Mouse (Mus musculus) thymus, adult 2 months (tissue): ENCODE results near the gene Irf2bp2. TPM values are rescaled to one million over a fixed set of nuclear protein-coding genes. Genes with fewer than 3 reads are reported as not detected.

Experiments used
- DNase-seq: peaks from one replicate; pipeline ENCODE4 v3.0.0; 2021
- H3K27ac ChIP-seq: fragments of 200-500 bp; 2 replicates; pipeline ENCODE4 v1.5.1; 2012; ENCODE audit warnings: low read length, control low read depth; ENCODE audit not compliant: control insufficient read depth, insufficient read depth
- H3K27me3 ChIP-seq: fragments of 200-500 bp; 2 replicates; pipeline ENCODE4 v1.6.1; 2012; ENCODE audit warnings: mild to moderate bottlenecking, low read length, moderate library complexity, mixed read lengths; ENCODE audit not compliant: control insufficient read depth, insufficient read depth
- H3K36me3 ChIP-seq: fragments of 200-500 bp; 2 replicates; pipeline ENCODE4 v1.6.1; 2012; ENCODE audit warnings: mild to moderate bottlenecking, low read length, moderate library complexity; ENCODE audit not compliant: control insufficient read depth, insufficient read depth
- H3K4me1 ChIP-seq: fragments of 200-500 bp; replicated peaks from 2 replicates; pipeline ENCODE4 v1.6.1; 2012; ENCODE audit warnings: low read length; ENCODE audit not compliant: control insufficient read depth, insufficient read depth
- H3K4me3 ChIP-seq: fragments of 200-500 bp; 2 replicates; pipeline ENCODE4 v1.5.1; 2012; ENCODE audit warnings: mild to moderate bottlenecking, low read length, control low read depth, moderate library complexity; ENCODE audit not compliant: control insufficient read depth, insufficient read depth
- CTCF ChIP-seq: fragments of 200-500 bp; IDR thresholded peaks from 2 replicates; pipeline ENCODE4 v1.5.1; 2012; ENCODE audit warnings: mild to moderate bottlenecking, control low read depth, low read length, moderate library complexity, borderline replicate concordance; ENCODE audit not compliant: control insufficient read depth, poor library complexity, insufficient read depth; ENCODE audit errors: extremely low read depth
- POLR2A ChIP-seq: fragments of 200-500 bp; IDR thresholded peaks from 2 replicates; pipeline ENCODE4 v1.6.1; 2012; ENCODE audit warnings: mild to moderate bottlenecking, low read length, control low read depth, moderate library complexity; ENCODE audit not compliant: control insufficient read depth, poor library complexity, insufficient read depth; ENCODE audit errors: extremely low read depth
- WGBS: fragments of 180-500 bp; shearing (Covaris S2); methylation state at CpG from one replicate; pipeline ENCODE4 v1.1.7; 2018; 5-methylcytosine and 5-hydroxymethylcytosine counted together
- polyA plus RNA-seq: library from polyadenylated mRNA; depleted of rRNA; stranded (reverse); fragments of >200 nt; gene quantifications from 2 replicates; pipeline ENCODE4 v1.2.3, GENCODE M21; 2012

Irf2bp2 gene
- polyA plus RNA-seq, 1 experiment, result 71.7 TPM

DNA sequence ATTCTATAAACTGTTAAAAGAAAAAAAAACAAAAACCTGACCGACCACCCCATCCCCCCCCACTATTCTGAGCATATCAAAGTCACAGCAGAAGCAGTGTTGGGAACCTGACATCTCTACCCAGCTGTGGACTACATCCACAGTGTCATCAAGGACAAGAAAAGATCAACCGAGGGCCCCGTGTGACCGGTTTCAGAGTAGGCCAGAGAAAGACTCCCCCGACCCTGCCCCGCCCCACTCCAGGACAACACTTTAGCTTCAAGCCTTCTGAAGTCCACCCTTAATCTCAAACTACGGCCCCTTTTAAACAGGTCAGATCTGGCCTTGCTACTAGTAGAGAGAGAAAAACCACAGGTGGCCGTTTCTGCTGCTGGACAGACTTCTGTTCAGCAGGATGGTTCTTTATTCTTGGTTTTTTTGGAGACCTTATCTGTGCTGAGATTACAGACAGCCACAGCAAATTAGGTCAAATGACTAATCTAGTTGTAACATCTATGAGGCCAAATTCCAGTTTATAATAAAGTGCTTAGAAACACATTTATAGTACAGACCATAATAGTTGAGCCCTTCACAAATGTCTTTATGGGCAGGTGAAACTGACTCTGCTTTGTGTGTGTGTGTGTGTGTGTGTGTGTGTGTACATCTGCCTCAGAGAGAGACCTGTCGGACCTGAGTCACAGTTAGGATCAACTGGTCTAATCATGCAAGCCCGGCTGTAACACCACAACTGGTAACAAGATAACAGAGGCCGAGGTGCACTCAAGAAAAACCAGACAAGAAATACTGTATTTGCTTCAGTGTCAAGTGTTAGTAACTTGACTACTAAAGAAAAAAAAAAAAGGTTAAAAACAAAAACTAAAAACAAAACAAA lies 4.9 kb downstream of the Irf2bp2 start:
- peaks cover 25% of the 10 kb centered on the region for H3K4me1 ChIP-seq
- H3K27ac ChIP-seq, result peak overlapping the region; percentile 47
- H3K36me3 ChIP-seq, result peaks cover 4% of the 10 kb centered on the region; the same call in 1 of the 2 replicates
- no peaks in the 10 kb centered on the region for H3K27me3 ChIP-seq
- no peak for DNase-seq
- TF ChIP-seq CTCF (no peak), POLR2A (no peak)
- peak overlapping the region; percentile 27 for H3K4me3 ChIP-seq
- 5% methylated on average over 11 of the region's 11 CpGs for WGBS

DNA sequence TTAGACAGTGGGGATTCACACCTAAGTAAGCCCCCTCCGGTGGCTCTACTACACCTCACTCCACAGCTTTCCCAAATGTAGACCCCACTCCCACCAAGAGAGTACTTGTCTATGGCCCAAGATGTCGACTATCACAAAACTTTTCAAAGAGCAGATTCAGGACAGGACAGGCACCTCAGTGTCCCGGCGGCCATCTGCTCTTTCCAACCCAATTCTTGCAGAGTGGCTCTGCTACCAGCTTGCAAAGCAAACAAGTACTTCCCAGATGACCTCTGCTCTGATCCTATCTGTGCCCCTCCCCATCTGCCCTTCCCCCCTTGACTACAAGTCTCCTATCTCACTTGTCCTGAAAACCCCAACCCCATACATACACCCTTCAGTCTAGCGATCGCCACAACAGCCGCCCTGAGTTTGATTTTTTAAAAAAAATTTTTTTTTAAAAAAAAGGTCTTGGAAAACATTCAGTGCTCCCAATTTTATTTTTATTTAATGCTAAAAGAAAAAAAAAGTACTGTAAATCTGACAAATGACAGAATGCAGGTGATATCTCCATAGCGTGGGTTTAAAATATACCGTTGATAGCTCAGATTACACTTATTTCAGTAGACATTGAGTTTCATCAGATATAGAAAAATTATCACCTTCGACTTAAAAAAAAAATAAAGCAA lies 5.8 kb downstream of the Irf2bp2 start:
- TF ChIP-seq CTCF (no peak), POLR2A (no peak)

DNA sequence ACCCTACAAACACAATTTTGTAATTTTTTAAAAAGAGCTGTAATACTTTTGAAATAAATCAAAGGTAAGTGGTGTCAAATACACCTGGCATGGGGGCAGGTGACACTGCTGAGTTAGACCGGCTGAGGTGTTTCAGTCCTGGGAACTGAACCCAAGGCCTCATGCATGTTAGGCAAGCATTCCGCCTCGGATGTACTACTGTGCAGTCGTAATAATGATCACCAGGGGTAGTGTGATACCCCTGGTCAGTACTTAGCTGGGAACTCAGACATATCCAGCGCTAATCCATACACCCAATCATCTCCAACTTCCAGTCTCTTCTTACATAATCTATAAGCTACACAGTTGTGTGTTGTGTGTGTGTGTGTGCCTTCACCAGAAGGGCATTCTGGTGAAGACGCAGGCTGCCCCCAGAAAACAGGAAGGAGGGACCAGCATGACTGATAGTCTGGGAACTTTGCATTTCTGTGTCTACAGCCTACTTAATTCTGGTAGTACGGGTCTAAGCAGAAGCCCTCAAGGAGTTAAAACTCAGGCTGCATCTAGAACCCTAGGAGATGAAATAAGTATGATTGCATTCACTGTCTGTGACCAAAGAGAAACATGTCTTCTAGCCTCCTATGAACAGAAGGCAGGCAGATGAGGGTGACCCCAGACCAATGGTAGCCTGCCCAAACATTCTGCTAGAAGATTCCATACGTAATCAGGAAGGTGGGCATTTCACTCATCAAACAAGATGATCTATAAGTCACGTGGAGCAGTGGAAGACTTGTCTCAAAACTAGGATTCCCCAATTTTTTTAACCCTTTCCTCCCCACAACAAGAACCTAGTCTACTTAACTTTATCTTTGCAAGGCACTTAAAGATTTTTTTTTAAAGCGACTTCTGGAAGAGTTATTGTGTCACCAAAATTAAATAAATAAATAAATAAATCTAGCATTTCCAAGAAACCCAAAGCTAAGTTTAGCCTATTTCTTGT lies 6.9 kb downstream of the Irf2bp2 start:
- no peak overlapping the region for H3K4me3 ChIP-seq
- TF ChIP-seq POLR2A, result no peak
- TF ChIP-seq CTCF, result no peak
- no peaks in the 10 kb centered on the region for H3K27me3 ChIP-seq
- H3K36me3 ChIP-seq, result peaks cover 4% of the 10 kb centered on the region; the same call in 1 of the 2 replicates
- no peak for DNase-seq
- WGBS, result 61% methylated on average over 10 of the region's 10 CpGs
- peak overlapping the region; percentile 57 for H3K27ac ChIP-seq
- H3K4me1 ChIP-seq, result peaks cover 34% of the 10 kb centered on the region

More for the DNA sequence above, 5.8 kb downstream of the Irf2bp2 start:
- no peak for DNase-seq
- Histone ChIP-seq H3K36me3 (peaks cover 4% of the 10 kb centered on the region; the same call in 1 of the 2 replicates), H3K4me1 (peaks cover 32% of the 10 kb centered on the region), H3K4me3 (peak overlapping the region; percentile 21; the same call in 1 of the 2 replicates), H3K27me3 (no peaks in the 10 kb centered on the region), H3K27ac (peak overlapping the region; percentile 43; the same call in 1 of the 2 replicates)
- WGBS, result 14% methylated on average over 10 of the region's 10 CpGs

DNA sequence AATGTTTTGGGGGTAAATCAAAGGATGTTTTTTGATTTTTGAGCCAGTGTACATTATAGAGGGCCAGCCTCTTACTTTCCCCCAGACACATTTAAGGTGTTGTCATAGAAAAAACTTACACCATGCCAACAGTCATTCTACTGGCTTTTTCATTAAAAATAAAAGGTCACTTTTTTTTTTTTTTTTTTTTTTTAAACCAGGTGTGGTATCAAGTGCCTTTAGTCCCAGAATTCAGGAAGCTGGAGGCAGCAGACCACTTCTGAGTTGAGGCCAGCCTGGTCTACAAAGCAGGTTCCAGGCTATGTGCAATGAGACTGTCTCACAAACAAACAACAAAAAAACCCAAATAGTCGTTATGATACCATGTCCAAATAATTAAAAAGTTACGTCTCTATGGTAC lies 7.7 kb downstream of the Irf2bp2 start:
- TF ChIP-seq CTCF, result no peak
- no peak for TF ChIP-seq POLR2A
- Histone ChIP-seq H3K4me1 (peaks cover 34% of the 10 kb centered on the region), H3K36me3 (peaks cover under 1% of the 10 kb centered on the region; the same call in 1 of the 2 replicates), H3K4me3 (no peak overlapping the region), H3K27me3 (no peaks in the 10 kb centered on the region), H3K27ac (peak overlapping the region; percentile 98)
- 64% methylated on average over 2 of the region's 2 CpGs for WGBS
- no peak for DNase-seq

DNA sequence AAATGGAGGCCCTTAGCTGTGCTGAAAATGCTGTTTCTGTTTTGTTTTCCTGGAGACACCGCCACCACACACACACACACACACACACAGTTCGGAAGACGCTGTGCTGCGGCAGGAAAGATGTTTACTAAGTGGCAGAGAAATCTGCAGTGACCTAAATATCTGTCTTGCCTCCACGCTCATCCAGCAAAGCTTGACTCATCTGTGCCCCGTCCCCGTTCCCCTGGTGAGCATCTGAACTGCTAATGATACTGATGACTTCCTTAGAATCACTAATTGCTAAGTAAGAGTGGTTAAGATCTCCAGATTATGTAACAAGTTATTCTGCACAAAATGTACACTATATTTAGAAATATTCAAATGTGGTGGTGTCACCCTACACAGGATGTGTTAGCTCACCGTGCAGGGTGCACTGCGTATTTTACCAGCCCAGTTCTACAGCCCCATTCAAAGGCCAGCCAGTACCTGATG lies 8.2 kb downstream of the Irf2bp2 start:
- TF ChIP-seq CTCF (no peak), POLR2A (no peak)
- Histone ChIP-seq H3K4me1 (peaks cover 34% of the 10 kb centered on the region), H3K36me3 (no peaks in the 10 kb centered on the region), H3K4me3 (0 out of 2 replicates have a peak overlapping the region, but pooled peaks have one; percentile 4), H3K27me3 (no peaks in the 10 kb centered on the region), H3K27ac (peak overlapping the region; percentile 98)
- peak; percentile 54 for DNase-seq
- WGBS, result 12% methylated on average over 9 of the region's 9 CpGs
